Mouse (Mus musculus) E14TG2a.4 (cell line): Measurements from ENCODE around the gene Sel1l3.

ENCODE experiments used
- CTCF ChIP-seq: conservative IDR thresholded peaks from 2 replicates; pipeline ENCODE4 v1.5.1; 2014; ENCODE audit warnings: low read length
- NANOG ChIP-seq: IDR thresholded peaks from 2 replicates; pipeline ENCODE4 v1.6.1; 2014; ENCODE audit warnings: borderline replicate concordance, low read length, mixed read lengths
- POU5F1 ChIP-seq: IDR thresholded peaks from 2 replicates; pipeline ENCODE4 v1.6.1; 2014; ENCODE audit warnings: low read length, borderline replicate concordance

- TF ChIP-seq CTCF (no peak), NANOG (no peak), POU5F1 (no peak)
These were observed 103.5 kb downstream of the Sel1l3 start for GRCm38 (mm10) chr5:53110225-53110624.
